Mouse (Mus musculus): ENCODE measurements around the gene Krt33b.

GRCm38 (mm10) chr11:100004846-100005245 lies 24.8 kb downstream of the Krt33b start:
- peak; percentile 98 for TF ChIP-seq CTCF (conservative IDR thresholded peaks at IDR 0.05; ENCODE audit: low read length)
- TF ChIP-seq POU5F1 (IDR thresholded peaks at IDR 0.05; ENCODE audit: borderline replicate concordance, low read length): no peak
- no peak for TF ChIP-seq NANOG (IDR thresholded peaks at IDR 0.05; ENCODE audit: borderline replicate concordance, low read length)
